Mouse (Mus musculus) 3134 (cell line): ENCODE results near the gene Spag5.
A peak's percentile ranks its signal among the peaks of the same experiment; 100 is the strongest.

Source experiments
- DNase-seq: peaks from one replicate; pipeline ENCODE4 v3.0.0-alpha.2; 2011; ENCODE audit warnings: low spot score; ENCODE audit not compliant: insufficient read length; ENCODE audit errors: extremely low read depth

Gene Spag5

DNA sequence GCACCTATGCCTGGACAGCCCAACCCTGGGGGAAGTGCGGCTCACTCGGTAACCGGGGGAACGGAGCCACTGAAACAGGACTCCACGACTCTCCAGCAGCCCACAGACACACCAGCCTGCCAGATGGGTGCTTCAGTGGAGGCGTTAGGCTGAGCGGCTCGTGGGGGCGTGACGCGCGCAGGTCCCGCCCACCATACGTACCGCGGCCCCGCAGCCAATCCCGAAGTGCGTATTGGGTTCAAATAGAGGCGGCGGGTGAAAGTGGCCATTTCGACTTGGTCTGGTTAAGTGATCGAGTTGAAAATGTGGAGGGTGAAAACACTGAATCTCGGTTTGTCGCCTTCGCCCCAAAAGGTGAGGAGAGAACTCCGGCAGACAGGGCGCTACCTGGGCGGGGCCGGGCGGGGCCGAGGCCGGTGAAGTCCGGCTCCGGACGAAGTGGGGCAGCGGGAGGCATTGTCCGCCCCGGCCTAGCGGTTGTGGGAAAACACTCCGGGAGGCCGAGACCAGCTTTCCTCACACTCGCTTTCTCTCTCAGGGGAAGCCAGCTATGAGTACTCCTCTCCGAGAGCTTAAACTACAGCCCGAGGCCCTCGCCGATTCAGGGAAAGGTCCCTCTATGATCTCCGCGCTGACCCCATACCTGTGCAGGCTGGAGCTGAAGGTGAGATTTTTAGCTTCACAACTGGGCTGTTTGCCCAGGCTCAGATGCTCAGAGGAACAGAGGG, at the start of gene Spag5:
Gene Spag5 (plus strand): TSS at position 173 of the 728 bp plus-strand sequence.
- peak; percentile 97 for DNase-seq

GRCm38 (mm10) chr11:78256618-78257017, 44.7 kb upstream of the Spag5 start:
- no peak for DNase-seq

GRCm38 (mm10) chr11:78260489-78261258, 40.7 kb upstream of the Spag5 start:
- DNase-seq, result no peak

- peak; percentile 97 for DNase-seq
These were observed 39.7 kb upstream of the Spag5 start, which contains the start of gene 2610507B11Rik for GRCm38 (mm10) chr11:78261380-78262352. TSS of gene 2610507B11Rik (plus strand) at chr11:78261752.

GRCm38 (mm10) chr11:78262550-78262949, 38.8 kb upstream of the Spag5 start:
- DNase-seq, result peak; percentile 66

GRCm38 (mm10) chr11:78265571-78265970, 35.8 kb upstream of the Spag5 start:
- no peak for DNase-seq

DNA sequence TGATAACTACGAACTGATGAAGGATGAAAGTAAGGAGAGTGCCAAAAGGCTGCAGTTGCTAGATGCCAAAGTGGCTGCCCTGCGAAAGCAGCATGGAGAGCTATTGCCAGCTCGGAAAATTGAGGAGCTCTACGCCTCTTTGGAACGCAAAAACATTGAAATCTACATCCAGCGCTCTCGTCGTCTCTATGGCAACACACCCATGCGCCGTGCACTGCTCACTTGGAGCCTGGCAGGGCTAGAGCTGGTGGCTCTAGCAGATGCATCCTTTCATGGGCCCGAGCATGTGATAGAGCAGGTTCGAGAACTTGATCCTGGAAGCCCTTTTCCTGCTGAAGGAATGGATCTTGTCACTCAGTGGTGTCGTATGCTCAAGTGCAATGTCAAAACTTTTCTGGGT, 29.3 kb upstream of the Spag5 start:
- DNase-seq, result no peak

GRCm38 (mm10) chr11:78275596-78275995, 25.7 kb upstream of the Spag5 start:
- DNase-seq, result no peak

DNA sequence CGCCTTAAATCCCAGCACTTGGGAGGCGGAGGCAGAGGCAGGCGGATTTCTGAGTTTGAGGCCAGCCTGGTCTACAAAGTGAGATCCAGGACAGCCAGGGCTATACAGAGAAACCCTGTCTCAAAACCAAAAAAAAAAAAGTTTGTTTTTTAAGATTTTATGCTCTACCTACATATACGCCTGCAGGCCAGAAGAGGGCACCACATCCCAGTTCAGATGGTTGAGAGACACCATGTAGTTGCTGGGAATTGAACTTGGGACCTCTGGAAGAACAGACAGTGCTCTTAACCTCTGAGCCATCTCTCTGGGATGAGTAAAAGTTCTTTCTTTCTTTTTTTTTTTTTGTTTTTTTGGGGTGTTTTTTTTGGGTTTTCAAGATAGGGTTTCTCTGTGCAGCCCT, 25.2 kb upstream of the Spag5 start:
- DNase-seq, result peak; percentile 15

DNA sequence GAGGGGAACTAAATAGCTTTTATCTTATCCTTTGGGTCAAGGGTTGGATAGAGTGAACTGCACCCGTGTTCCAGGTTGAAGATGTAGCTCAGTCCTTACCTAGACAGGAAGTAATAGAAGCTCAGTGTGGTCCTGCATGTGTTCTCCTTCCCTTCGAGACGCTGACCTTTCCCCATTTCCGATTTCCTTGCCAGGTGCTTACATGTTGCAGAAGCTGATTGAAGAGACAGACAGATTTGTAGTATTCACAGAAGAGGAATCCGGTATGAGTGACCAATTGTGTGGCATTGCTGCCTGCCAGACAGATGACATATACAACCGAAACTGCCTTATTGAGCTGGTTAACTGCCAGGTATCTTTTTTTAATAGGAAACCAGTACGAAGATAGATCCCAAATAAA, 22.5 kb upstream of the Spag5 start:
- no peak for DNase-seq

DNA sequence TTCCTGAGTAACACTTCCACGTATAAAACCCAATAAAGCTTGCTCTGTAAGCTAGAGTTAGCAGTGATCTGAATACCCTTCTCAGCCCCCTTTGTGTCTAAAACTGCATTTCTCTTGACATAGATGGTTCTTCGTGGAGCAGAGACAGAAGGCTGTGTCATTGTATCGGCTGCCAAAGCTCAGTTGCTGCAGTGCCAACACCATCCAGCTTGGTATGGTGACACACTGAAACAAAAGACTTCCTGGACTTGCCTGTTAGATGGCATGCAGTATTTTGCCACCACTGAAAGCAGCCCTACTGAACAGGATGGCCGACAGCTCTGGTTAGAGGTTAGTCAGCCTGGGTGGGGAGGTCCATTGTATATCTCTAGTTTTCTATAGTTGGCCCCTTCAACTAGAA, 21.7 kb upstream of the Spag5 start:
- DNase-seq, result no peak

GRCm38 (mm10) chr11:78289146-78289763, 12.1 kb upstream of the Spag5 start:
- DNase-seq, result no peak

DNA sequence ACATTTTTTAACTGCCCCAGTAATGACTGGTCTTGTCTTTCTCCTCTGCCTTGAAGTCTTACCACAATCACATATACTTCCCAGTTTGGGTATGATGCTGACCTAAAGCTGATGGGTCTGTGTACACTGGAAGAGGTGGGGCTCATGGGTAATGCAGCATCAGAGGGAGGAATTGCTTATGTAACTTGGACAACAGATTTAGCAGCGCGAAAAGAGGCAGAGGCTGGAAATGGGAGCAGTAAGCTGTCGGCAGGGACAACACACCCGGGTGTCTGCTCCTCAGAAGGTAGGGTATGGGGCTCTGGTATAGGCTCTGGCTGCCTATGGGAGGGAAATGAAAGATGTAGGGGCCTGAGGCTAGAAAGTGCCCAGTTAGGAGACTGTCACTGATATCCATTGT, 10.7 kb upstream of the Spag5 start, which contains the start of gene BC030499:
Gene BC030499 (plus strand): TSS at position 188 of the 400 bp plus-strand sequence.
- no peak for DNase-seq

GRCm38 (mm10) chr11:78294585-78294984, 6.7 kb upstream of the Spag5 start:
- no peak for DNase-seq

DNA sequence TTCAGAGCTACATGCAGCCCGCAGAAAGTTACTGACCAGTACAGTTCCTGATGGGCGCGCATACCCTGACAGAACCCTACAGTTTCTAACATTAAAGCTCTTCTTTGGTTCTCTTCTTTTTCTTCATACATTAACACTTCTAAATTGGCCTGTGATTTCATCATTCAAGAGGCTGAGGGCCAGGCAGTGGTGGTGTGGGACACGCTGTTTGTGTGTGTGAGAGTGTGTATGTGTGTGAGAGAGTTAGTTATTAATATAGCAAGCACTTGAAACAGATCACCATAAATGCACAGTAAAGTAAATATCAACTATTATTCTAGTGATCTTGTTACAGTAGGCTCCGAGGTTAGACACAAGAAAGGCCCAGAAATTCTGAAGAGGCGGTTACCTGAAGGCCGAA, 412 bp upstream of the Spag5 start:
- no peak for DNase-seq

DNA sequence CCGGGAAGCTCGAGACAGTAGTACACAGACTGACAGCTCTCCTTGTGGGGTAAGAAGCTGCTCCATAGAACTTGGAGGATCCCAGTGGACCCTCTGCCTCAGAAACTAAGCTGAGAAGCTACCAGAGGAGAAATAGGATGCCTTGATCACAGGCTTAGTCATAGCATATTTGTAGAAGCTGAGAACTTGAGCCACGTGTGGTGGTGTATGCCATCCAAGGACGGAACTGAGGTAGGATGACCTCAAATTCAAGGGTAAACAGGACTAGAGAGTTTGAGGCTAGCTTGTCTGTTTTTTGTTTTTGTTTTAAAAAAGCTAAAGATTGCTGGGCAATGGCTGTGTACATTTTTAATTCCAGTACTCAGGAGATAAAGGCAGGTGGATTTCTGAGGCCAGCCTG, 3.9 kb downstream of the Spag5 start:
- no peak for DNase-seq

GRCm38 (mm10) chr11:78310861-78311511, 9.7 kb downstream of the Spag5 start:
- no peak for DNase-seq

DNA sequence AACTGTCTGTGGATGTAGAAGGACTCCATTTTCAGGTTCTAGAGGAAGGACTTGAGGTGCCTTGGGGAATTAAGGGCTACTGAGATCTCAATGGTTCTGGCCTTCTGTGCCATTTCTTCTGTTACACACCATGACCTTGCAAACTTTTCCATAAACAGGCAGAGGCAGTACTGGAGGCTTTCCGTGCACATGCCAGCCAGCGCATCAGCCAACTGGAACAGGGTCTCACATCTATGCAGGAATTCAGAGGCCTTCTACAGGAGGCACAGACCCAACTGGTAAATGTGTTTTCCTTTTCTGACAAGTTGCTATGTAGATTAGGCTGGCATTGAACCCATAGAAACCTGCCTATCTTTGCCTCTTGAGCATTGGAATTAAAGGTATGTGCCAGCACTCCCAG, 12.3 kb downstream of the Spag5 start:
- DNase-seq, result no peak

GRCm38 (mm10) chr11:78318411-78318810, 17.1 kb downstream of the Spag5 start:
- no peak for DNase-seq
